17 mouse cellular contexts compared by ENCODE assay signal in genomic region chr6:97555637-97556036, GRCm38 (mm10).
DNase-seq lines count a peak whose midpoint lies in the region; ATAC-seq and TF ChIP-seq lines count a peak whose summit lies in the region.
"Had no signal": no experiment of that assay in that cellular context is flagged by ENCODE, and none has a peak within 500 bp of the region (broad histone marks: within the 10 kb centered on the region; RNA-seq: fewer than 3 reads in every experiment).

No protein-coding gene starts in this region.

- H3K4me2 ChIP-seq in forebrain, embryonic 15.5 days (replicated peaks) = no peak overlapping the region
- no peak overlapping the region for H3K4me2 ChIP-seq in forebrain, embryonic 12.5 days
- no peak overlapping the region for H3K4me2 ChIP-seq in forebrain, postnatal 0 days (ENCODE audit: low read depth)
- no peak overlapping the region for H3K4me2 ChIP-seq in forebrain, embryonic 13.5 days
- H3K4me2 ChIP-seq: embryonic facial prominence, embryonic 13.5 days; embryonic facial prominence, embryonic 15.5 days had no signal

- peak overlapping the region; percentile 64 for H3K27ac ChIP-seq in forebrain, embryonic 15.5 days (replicated peaks)
- no peak overlapping the region; the same call in 1 of the 2 replicates for H3K27ac ChIP-seq in forebrain, embryonic 12.5 days
- H3K27ac ChIP-seq in forebrain, postnatal 0 days (ENCODE audit: low read depth, low read length) = no peak overlapping the region
- H3K27ac ChIP-seq in forebrain, embryonic 13.5 days = no peak overlapping the region
- no peak overlapping the region for H3K27ac ChIP-seq in cerebellum, adult 2 months (ENCODE audit: insufficient read depth, low read length)
- H3K27ac ChIP-seq: embryonic facial prominence, embryonic 13.5 days; embryonic facial prominence, embryonic 15.5 days had no signal

- peaks cover 64% of the 10 kb centered on the region for H3K4me1 ChIP-seq in forebrain, embryonic 15.5 days
- H3K4me1 ChIP-seq in forebrain, embryonic 12.5 days = peaks cover 30% of the 10 kb centered on the region
- H3K4me1 ChIP-seq in forebrain, postnatal 0 days (ENCODE audit: insufficient read depth) = peaks cover 18% of the 10 kb centered on the region
- H3K4me1 ChIP-seq in forebrain, embryonic 13.5 days = peaks cover 61% of the 10 kb centered on the region
- peaks cover 13% of the 10 kb centered on the region for H3K4me1 ChIP-seq in cerebellum, adult 2 months (ENCODE audit: control insufficient read depth, insufficient read depth, low read length)

- TF ChIP-seq CTCF in forebrain, postnatal 0 days (IDR thresholded peaks at IDR 0.05; ENCODE audit: low read depth) = no peak
- TF ChIP-seq CTCF in brain, embryonic 14.5 days (IDR thresholded peaks at IDR 0.05; ENCODE audit: borderline replicate concordance, extremely low read depth, insufficient read depth, insufficient read length) = no peak
- no peak for TF ChIP-seq CTCF in cerebellum, adult 2 months (IDR thresholded peaks at IDR 0.05; ENCODE audit: borderline replicate concordance, insufficient read depth, low read depth, low read length)

- H3K9me3 ChIP-seq in forebrain, embryonic 15.5 days = no peaks in the 10 kb centered on the region
- H3K9me3 ChIP-seq in forebrain, embryonic 12.5 days = no peaks in the 10 kb centered on the region
- H3K9me3 ChIP-seq in forebrain, postnatal 0 days (ENCODE audit: low read length) = no peaks in the 10 kb centered on the region
- H3K9me3 ChIP-seq in forebrain, embryonic 13.5 days (replicated peaks) = no peaks in the 10 kb centered on the region
- H3K9me3 ChIP-seq: embryonic facial prominence, embryonic 13.5 days; embryonic facial prominence, embryonic 15.5 days had no signal

- peak; percentile 42 for DNase-seq in forebrain, postnatal 0 days
- peak; percentile 58 for DNase-seq in brain, embryonic 14.5 days (ENCODE audit: low read depth)
- no peak for DNase-seq in cerebellum, adult 2 months
- DNase-seq: adrenal gland, adult 2 months; adrenal gland, postnatal 10 days; adrenal gland, postnatal 25 days; cerebellum, adult 11-12 months; cerebellum, adult 8-10 months; cerebellum, adult 9-11 months; cerebellum, postnatal 36 days; embryo, embryonic 11 days had no signal

- H3K4me3 ChIP-seq in forebrain, embryonic 15.5 days = no peak overlapping the region
- no peak overlapping the region for H3K4me3 ChIP-seq in forebrain, embryonic 12.5 days (replicated peaks)
- no peak overlapping the region for H3K4me3 ChIP-seq in forebrain, postnatal 0 days (ENCODE audit: low read depth, low read length)
- no peak overlapping the region for H3K4me3 ChIP-seq in forebrain, embryonic 13.5 days
- no peak overlapping the region for H3K4me3 ChIP-seq in cerebellum, adult 2 months (replicated peaks; ENCODE audit: insufficient read depth, low read depth, low read length)
- H3K4me3 ChIP-seq: embryonic facial prominence, embryonic 13.5 days; embryonic facial prominence, embryonic 15.5 days; erythroblast, embryonic 14.5 days had no signal

- WGBS in forebrain, embryonic 15.5 days = 72% methylated on average over 7 of the region's 7 CpGs
- WGBS in forebrain, embryonic 12.5 days = 86% methylated on average over 7 of the region's 7 CpGs
- 61% methylated on average over 7 of the region's 7 CpGs for WGBS in forebrain, postnatal 0 days
- whole genome bisulfite sequencing in forebrain, embryonic 13.5 days = 88% methylated on average over 7 of the region's 7 CpGs
- WGBS in cerebellum, adult 2 months = 97% methylated on average over 7 of the region's 7 CpGs

- no peak for ATAC-seq in forebrain, embryonic 15.5 days (replicated peaks)
- no peak for ATAC-seq in forebrain, embryonic 12.5 days (ENCODE audit: low FRiP score)
- 0 out of 2 replicates have a peak, but pooled peaks have one; percentile 16 for ATAC-seq in forebrain, postnatal 0 days
- ATAC-seq in forebrain, embryonic 13.5 days = no peak

- no peaks in the 10 kb centered on the region for H3K27me3 ChIP-seq in forebrain, embryonic 15.5 days
- no peaks in the 10 kb centered on the region for H3K27me3 ChIP-seq in forebrain, embryonic 12.5 days
- H3K27me3 ChIP-seq in forebrain, postnatal 0 days (ENCODE audit: insufficient read depth, low read length) = no peaks in the 10 kb centered on the region
- H3K27me3 ChIP-seq in forebrain, embryonic 13.5 days = no peaks in the 10 kb centered on the region
- H3K27me3 ChIP-seq in cerebellum, adult 2 months (ENCODE audit: control insufficient read depth, insufficient read depth, low read length) = no peaks in the 10 kb centered on the region
- H3K27me3 ChIP-seq: embryonic facial prominence, embryonic 13.5 days; embryonic facial prominence, embryonic 15.5 days had no signal

- no peaks in the 10 kb centered on the region for H3K36me3 ChIP-seq in forebrain, embryonic 15.5 days
- no peaks in the 10 kb centered on the region for H3K36me3 ChIP-seq in forebrain, embryonic 12.5 days (replicated peaks)
- H3K36me3 ChIP-seq in forebrain, postnatal 0 days (ENCODE audit: insufficient read depth) = no peaks in the 10 kb centered on the region
- H3K36me3 ChIP-seq in forebrain, embryonic 13.5 days (ENCODE audit: poor library complexity, severe bottlenecking) = no peaks in the 10 kb centered on the region
- H3K36me3 ChIP-seq: embryonic facial prominence, embryonic 13.5 days; embryonic facial prominence, embryonic 15.5 days had no signal

- no peak for TF ChIP-seq POLR2A in brain, embryonic 14.5 days (IDR thresholded peaks at IDR 0.05; ENCODE audit: borderline replicate concordance, extremely low read depth, insufficient read depth, insufficient read length, poor library complexity, severe bottlenecking)
- no peak for TF ChIP-seq POLR2A in cerebellum, adult 2 months (IDR thresholded peaks at IDR 0.05; ENCODE audit: borderline replicate concordance, insufficient read depth, low read length)

- no peak overlapping the region for H3K9ac ChIP-seq in forebrain, embryonic 15.5 days (replicated peaks)
- H3K9ac ChIP-seq in forebrain, embryonic 12.5 days = no peak overlapping the region
- H3K9ac ChIP-seq in forebrain, postnatal 0 days = no peak overlapping the region
- no peak overlapping the region for H3K9ac ChIP-seq in forebrain, embryonic 13.5 days
- H3K9ac ChIP-seq: embryonic facial prominence, embryonic 13.5 days; embryonic facial prominence, embryonic 15.5 days had no signal

Comparison
In these comparisons a context has a peak if more than half of its experiments do, and no peak if none do; other contexts are left out.
1. DNase-seq: peak in forebrain, postnatal 0 days (single experiment) and brain, embryonic 14.5 days (single experiment); none in cerebellum, adult 2 months (0 of 2).